ENCODE assay signal across 8 mouse cellular contexts in genomic region chr10:75893089-75893750, GRCm38 (mm10). TPM values are rescaled to one million over a fixed set of nuclear protein-coding genes. Genes with fewer than 3 reads are reported as not detected.
A peak's percentile ranks its signal among the peaks of the same experiment; 100 is the strongest.
DNase-seq lines count a peak whose midpoint lies in the region; ATAC-seq lines count a peak whose summit lies in the region.

TSS of gene Derl3 (plus strand) at chr10:75893413.

- peak; percentile 99 for DNase-seq in A20 (ENCODE audit: low read depth, low spot score)
- peak; percentile 96 for DNase-seq in brain, embryonic 18.5 days (ENCODE audit: low read depth, low spot score)
- DNase-seq in liver = peak; percentile 93
- DNase-seq in spleen, postnatal 36 days (ENCODE audit: low spot score in 2 of 2) = peak; percentile 97

- H3K9ac ChIP-seq in heart, embryonic 12.5 days = peak within 1 kb of the TSS; percentile 50
- peak within 1 kb of the TSS; percentile 54 for H3K9ac ChIP-seq in kidney, embryonic 16.5 days (replicated peaks; ENCODE audit: low read length)

- 2% methylated on average over 51 of the region's 51 CpGs for WGBS in heart, embryonic 12.5 days
- WGBS in kidney, embryonic 16.5 days = 2% methylated on average over 50 of the region's 51 CpGs

- peak within 1 kb of the TSS; percentile 83 for H3K4me2 ChIP-seq in heart, embryonic 12.5 days
- H3K4me2 ChIP-seq in kidney, embryonic 16.5 days (replicated peaks; ENCODE audit: low read depth, low read length) = peak within 1 kb of the TSS; percentile 87

- H3K27ac ChIP-seq in heart, embryonic 12.5 days (ENCODE audit: poor library complexity, severe bottlenecking) = no peak within 1 kb of the TSS; the same call in 1 of the 2 replicates
- H3K27ac ChIP-seq in kidney, embryonic 16.5 days (ENCODE audit: low read length) = peak within 1 kb of the TSS; percentile 46

- H3K36me3 ChIP-seq in heart, embryonic 12.5 days = peaks cover 37% of the 10 kb centered on the region
- peaks cover 33% of the 10 kb centered on the region for H3K36me3 ChIP-seq in kidney, embryonic 16.5 days (ENCODE audit: insufficient read depth, low read length)

- H3K4me3 ChIP-seq in heart, embryonic 12.5 days = peak within 1 kb of the TSS; percentile 47
- H3K4me3 ChIP-seq in kidney, embryonic 16.5 days (ENCODE audit: low read length) = peak within 1 kb of the TSS; percentile 51

- H3K27me3 ChIP-seq in heart, embryonic 12.5 days (replicated peaks) = no peaks in the 10 kb centered on the region
- H3K27me3 ChIP-seq in kidney, embryonic 16.5 days (ENCODE audit: insufficient read depth, low read length) = no peaks in the 10 kb centered on the region

- ATAC-seq in erythroid progenitor cell, adult 5-6 weeks (replicated peaks; ENCODE audit: low FRiP score, poor library complexity, severe bottlenecking) = peak; percentile 98
- peak; percentile 99 for ATAC-seq in heart, embryonic 12.5 days (ENCODE audit: insufficient number of reproducible peaks, low FRiP score)
- ATAC-seq in kidney, embryonic 16.5 days (ENCODE audit: low FRiP score, low TSS enrichment) = peak; percentile 99
- peak; percentile 98 for ATAC-seq in monocyte, adult 5-6 weeks (replicated peaks; ENCODE audit: insufficient number of reproducible peaks, low FRiP score, low TSS enrichment, poor library complexity, severe bottlenecking)

- peaks cover 28% of the 10 kb centered on the region for H3K4me1 ChIP-seq in heart, embryonic 12.5 days (replicated peaks)
- peaks cover 27% of the 10 kb centered on the region for H3K4me1 ChIP-seq in kidney, embryonic 16.5 days (ENCODE audit: insufficient read depth, low read length)

- H3K9me3 ChIP-seq in heart, embryonic 12.5 days (replicated peaks) = no peaks in the 10 kb centered on the region
- H3K9me3 ChIP-seq in kidney, embryonic 16.5 days (ENCODE audit: low read length) = no peaks in the 10 kb centered on the region

RNA-seq across cellular contexts. Expression of gene Derl3, which starts in this region (rescaled TPM):
- total RNA-seq in erythroid progenitor cell, adult 5-6 weeks (2015; ENCODE audit: low replicate concordance) = not detected in 2 replicates
- total RNA-seq in erythroid progenitor cell, adult 5-6 weeks (2017; ENCODE audit: low replicate concordance) = not detected in 2 replicates
- polyA plus RNA-seq in heart, embryonic 12.5 days (2016; fragmentation: Nextera tagmentation; extraction: Ambion mirVana) = 2.1 and 2.2 TPM in 2 replicates
- polyA plus RNA-seq in kidney, embryonic 16.5 days (2015; fragmentation: Nextera tagmentation; extraction: Ambion mirVana) = 4.0 and 4.4 TPM in 2 replicates
- 2.7 to 7.1 TPM (median 4.3 TPM) in 3 replicates for total RNA-seq in monocyte, adult 5-6 weeks (2017)

Comparison
In these comparisons a context has a peak if more than half of its experiments do, and no peak if none do; other contexts are left out.
1. Peak in ATAC-seq in erythroid progenitor cell, adult 5-6 weeks; RNA of the gene not detected or under 1 TPM.